Mouse (Mus musculus) intestine, postnatal 0 days (tissue): ENCODE measurements at regions not wholly inside any gene's neighbourhood (a gene's known extent, or its start where the extent isn't known, plus 50 kb on each side); places are given as distances from the start of the nearest gene placed in this dataset.
"Not testable (repeated sequence)": the region's sequence is repeated elsewhere in the genome, so short reads cannot be mapped to it uniquely, and the experiment has no call there.

ENCODE experiments used
- ATAC-seq: fragments of 200-750 bp; cut with Nextera tagmentation; 2 replicates; pipeline ENCODE4 v1.8.0; 2017; ENCODE audit warnings: mild to moderate bottlenecking, moderate TSS enrichment, moderate library complexity
- H3K27ac ChIP-seq: fragments of 300-500 bp; sonication (generic); 2 replicates; pipeline ENCODE4 v1.5.1; 2014; ENCODE audit warnings: mild to moderate bottlenecking, low read depth, low read length, moderate library complexity
- H3K27me3 ChIP-seq: fragments of 300-500 bp; sonication (generic); replicated peaks from 2 replicates; pipeline ENCODE4 v1.6.1; 2014; ENCODE audit warnings: low read length, mixed read lengths; ENCODE audit not compliant: control insufficient read depth, insufficient read depth
- H3K36me3 ChIP-seq: fragments of 300-500 bp; sonication (generic); 2 replicates; pipeline ENCODE4 v1.6.1; 2014; ENCODE audit warnings: mild to moderate bottlenecking, moderate library complexity; ENCODE audit not compliant: control insufficient read depth, insufficient read depth
- H3K4me1 ChIP-seq: fragments of 300-500 bp; sonication (generic); replicated peaks from 2 replicates; pipeline ENCODE4 v1.6.1; 2014; ENCODE audit warnings: antibody characterized with exemption, low read length, mixed read lengths; ENCODE audit not compliant: control insufficient read depth, insufficient read depth
- H3K4me2 ChIP-seq: fragments of 300-500 bp; sonication (generic); replicated peaks from 2 replicates; pipeline ENCODE4 v1.6.1; 2014; ENCODE audit warnings: low read depth, mild to moderate bottlenecking, moderate library complexity
- H3K4me3 ChIP-seq: fragments of 300-500 bp; sonication (generic); 2 replicates; pipeline ENCODE4 v1.5.1; 2014; ENCODE audit warnings: low read depth, low read length
- H3K9ac ChIP-seq: fragments of 300-500 bp; sonication (generic); 2 replicates; pipeline ENCODE4 v1.6.1; 2014; ENCODE audit warnings: mild to moderate bottlenecking, low read depth, low read length
- H3K9me3 ChIP-seq: fragments of 300-500 bp; sonication (generic); 2 replicates; pipeline ENCODE4 v1.6.1; 2016; ENCODE audit warnings: mixed run types; ENCODE audit not compliant: control insufficient read depth
- CTCF ChIP-seq: sonication (generic); IDR thresholded peaks from 2 replicates; pipeline ENCODE4 v1.5.1; 2016; ENCODE audit warnings: low read depth, mild to moderate bottlenecking, control low read depth, antibody characterized with exemption, moderate library complexity
- WGBS: fragments of 180-500 bp; shearing (Covaris S2); extraction: QIAGEN DNeasy Blood & Tissue Kit; methylation state at CpG from one replicate; pipeline ENCODE4 v1.1.7; 2014; 5-methylcytosine and 5-hydroxymethylcytosine counted together

- Histone ChIP-seq H3K9ac (no peak overlapping the region), H3K4me3 (no peak overlapping the region), H3K27ac (no peak overlapping the region; the same call in 1 of the 2 replicates), H3K4me1 (0 out of 2 replicates have a peak, but pooled peaks cover 6% of the 10 kb centered on the region), H3K9me3 (no peaks in the 10 kb centered on the region), H3K36me3 (no peaks in the 10 kb centered on the region), H3K27me3 (no peaks in the 10 kb centered on the region), H3K4me2 (no peak overlapping the region)
- ATAC-seq = 0 out of 2 replicates have a peak, but pooled peaks have one; percentile 31
- TF ChIP-seq CTCF = no peak
- 69% methylated on average over 2 of the region's 2 CpGs for WGBS
Measured at GRCm38 (mm10) chr13:5566896-5567295, 294.4 kb upstream of the Klf6 start.

DNA sequence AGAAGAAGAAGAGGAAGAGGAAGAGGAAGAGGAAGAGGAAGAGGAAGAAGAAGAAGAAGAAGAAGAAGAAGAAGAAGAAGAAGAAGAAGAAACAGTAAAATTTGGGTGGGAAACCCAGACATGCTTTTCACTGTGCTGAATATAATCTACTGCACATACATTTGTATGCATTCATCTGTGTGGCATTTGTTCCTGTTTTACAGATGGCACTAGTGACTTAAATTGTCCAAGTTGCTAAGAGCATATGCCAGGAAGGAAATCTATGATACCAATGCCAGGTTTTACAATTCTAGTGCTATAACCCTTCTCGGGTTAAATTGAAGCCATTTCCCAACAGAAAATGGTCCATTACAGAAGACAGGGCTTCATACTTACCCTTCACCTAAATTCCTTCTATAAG, 291.7 kb upstream of the Klf6 start:
- H3K4me1 ChIP-seq = 0 out of 2 replicates have a peak, but pooled peaks cover 6% of the 10 kb centered on the region
- H3K9ac ChIP-seq = no peak overlapping the region
- no peaks in the 10 kb centered on the region for H3K36me3 ChIP-seq
- no peak for TF ChIP-seq CTCF
- H3K4me2 ChIP-seq = no peak overlapping the region
- H3K27ac ChIP-seq = no peak overlapping the region
- no peaks in the 10 kb centered on the region for H3K27me3 ChIP-seq
- WGBS = 83% methylated on average over 1 of the region's 1 CpGs
- no peak for ATAC-seq
- no peaks in the 10 kb centered on the region for H3K9me3 ChIP-seq
- no peak overlapping the region for H3K4me3 ChIP-seq

GRCm38 (mm10) chr13:5570386-5570785, 290.9 kb upstream of the Klf6 start:
- 94% methylated on average over 2 of the region's 2 CpGs for WGBS
- no peak for ATAC-seq

GRCm38 (mm10) chr13:5576568-5576967, 284.7 kb upstream of the Klf6 start:
- no peaks in the 10 kb centered on the region for H3K36me3 ChIP-seq
- no peak overlapping the region for H3K9ac ChIP-seq
- H3K27me3 ChIP-seq = no peaks in the 10 kb centered on the region
- H3K27ac ChIP-seq = no peak overlapping the region
- WGBS = 41% methylated on average over 5 of the region's 5 CpGs
- TF ChIP-seq CTCF = no peak
- no peak overlapping the region for H3K4me3 ChIP-seq
- no peak for ATAC-seq
- no peak overlapping the region for H3K4me2 ChIP-seq
- H3K4me1 ChIP-seq = no peaks in the 10 kb centered on the region
- H3K9me3 ChIP-seq = no peaks in the 10 kb centered on the region

More at GRCm38 (mm10) chr13:5570386-5570785, 290.9 kb upstream of the Klf6 start:
- Histone ChIP-seq H3K4me2 (no peak overlapping the region), H3K4me3 (no peak overlapping the region), H3K27me3 (no peaks in the 10 kb centered on the region), H3K36me3 (no peaks in the 10 kb centered on the region), H3K9me3 (no peaks in the 10 kb centered on the region), H3K4me1 (0 out of 2 replicates have a peak, but pooled peaks cover 6% of the 10 kb centered on the region), H3K27ac (no peak overlapping the region), H3K9ac (no peak overlapping the region)
- TF ChIP-seq CTCF = no peak

DNA sequence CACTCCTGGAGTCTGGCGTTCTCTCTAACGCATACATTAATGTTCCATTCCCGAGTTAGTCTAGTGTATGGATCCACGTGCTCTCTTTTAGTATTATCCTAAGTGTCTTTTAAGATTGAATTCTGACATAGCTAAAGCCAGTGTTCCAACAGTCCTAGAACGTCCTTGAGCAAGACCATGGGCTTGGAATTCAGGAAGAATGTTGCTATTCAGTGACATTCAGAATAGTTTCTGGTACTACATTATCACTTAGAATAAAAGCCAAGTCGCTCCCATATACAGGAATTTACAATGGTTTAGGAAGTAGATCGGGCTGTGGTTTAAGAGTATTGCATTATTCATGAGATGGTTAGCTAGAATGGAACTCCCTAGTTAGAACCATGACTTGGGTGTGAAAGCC, 277.6 kb upstream of the Klf6 start:
- not testable (repeated sequence) for H3K9ac ChIP-seq, H3K27ac ChIP-seq, H3K9me3 ChIP-seq, ATAC-seq, H3K4me2 ChIP-seq, H3K27me3 ChIP-seq, H3K36me3 ChIP-seq, H3K4me1 ChIP-seq, H3K4me3 ChIP-seq
- WGBS = 88% methylated on average over 7 of the region's 7 CpGs

DNA sequence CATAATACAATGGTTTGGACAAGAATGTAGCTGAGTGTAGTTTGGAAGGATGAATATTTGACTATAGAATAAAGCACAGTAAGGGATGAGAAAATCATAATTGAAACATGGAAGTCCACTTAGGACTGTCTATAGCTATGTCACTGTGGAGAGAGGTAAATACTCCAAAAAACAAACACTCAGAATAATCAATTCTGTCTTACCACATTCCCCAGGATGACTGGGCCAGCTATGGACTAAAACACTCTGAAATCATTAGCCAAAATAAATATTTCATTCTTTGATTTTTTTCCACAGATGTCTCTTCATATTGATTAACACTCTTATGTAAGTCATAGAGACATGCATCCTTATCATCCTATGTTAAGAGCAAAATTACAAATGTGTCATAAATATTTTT, 274.1 kb upstream of the Klf6 start:
- ATAC-seq = no peak
- no peak for TF ChIP-seq CTCF
- no peaks in the 10 kb centered on the region for H3K4me1 ChIP-seq

DNA sequence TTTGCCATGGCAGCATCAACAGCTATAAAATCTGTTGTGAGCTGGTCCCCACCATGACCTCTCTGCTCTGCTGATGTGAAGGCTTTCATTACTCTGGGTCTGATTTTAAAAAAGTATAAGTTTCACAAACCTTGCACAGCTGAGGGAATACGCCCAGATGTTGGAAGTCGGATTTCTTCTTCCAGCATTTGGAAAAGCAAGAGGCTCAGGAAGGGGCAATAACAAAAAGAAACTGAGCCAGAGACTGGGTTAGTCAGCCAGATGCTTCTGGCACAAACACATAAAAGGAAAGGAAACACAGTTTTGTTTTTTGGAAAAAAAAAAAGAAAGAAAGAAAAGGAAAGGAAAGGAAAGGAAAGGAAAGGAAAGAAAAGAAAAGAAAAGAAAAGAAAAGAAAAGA, 270.0 kb upstream of the Klf6 start:
- H3K4me3 ChIP-seq = no peak overlapping the region
- no peak overlapping the region for H3K9ac ChIP-seq
- no peak overlapping the region for H3K27ac ChIP-seq
- 77% methylated on average over 2 of the region's 2 CpGs for WGBS
- H3K27me3 ChIP-seq = no peaks in the 10 kb centered on the region
- no peak for ATAC-seq
- no peaks in the 10 kb centered on the region for H3K36me3 ChIP-seq
- no peak overlapping the region for H3K4me2 ChIP-seq
- no peaks in the 10 kb centered on the region for H3K4me1 ChIP-seq
- no peak for TF ChIP-seq CTCF
- H3K9me3 ChIP-seq = no peaks in the 10 kb centered on the region

More for the DNA sequence above, 274.1 kb upstream of the Klf6 start:
- H3K9ac ChIP-seq = no peak overlapping the region
- no peak overlapping the region for H3K27ac ChIP-seq
- no peaks in the 10 kb centered on the region for H3K27me3 ChIP-seq
- H3K9me3 ChIP-seq = no peaks in the 10 kb centered on the region
- H3K4me3 ChIP-seq = no peak overlapping the region
- no peaks in the 10 kb centered on the region for H3K36me3 ChIP-seq
- no peak overlapping the region for H3K4me2 ChIP-seq
